Mouse (Mus musculus) retina, postnatal 1 day (tissue): ENCODE measurements around the gene Ppfia4.
"Not testable (repeated sequence)": the region's sequence is repeated elsewhere in the genome, so short reads cannot be mapped to it uniquely, and the experiment has no call there.

ENCODE experiments used
- DNase-seq: peaks from one replicate; pipeline ENCODE4 v3.0.0-alpha.2; 2012

The Ppfia4 gene

DNA sequence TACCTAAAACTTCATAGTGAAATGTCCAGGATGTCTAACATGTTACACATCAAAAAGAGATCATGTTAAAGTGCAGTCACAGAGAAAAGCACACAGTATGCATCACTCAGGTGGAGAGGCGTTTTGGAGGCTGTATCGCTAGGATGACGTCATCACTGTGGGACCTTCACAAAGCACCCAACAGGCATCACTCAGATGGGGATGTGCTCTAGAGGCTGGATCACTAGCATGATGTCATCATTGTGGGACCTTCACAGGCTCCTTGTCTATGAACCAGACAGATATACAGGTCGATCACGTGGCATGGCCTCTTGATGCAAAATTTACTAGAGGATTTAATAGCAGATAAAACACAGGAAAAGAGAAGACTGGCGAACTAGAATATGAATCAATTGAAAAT is 68.4 kb downstream of the Ppfia4 start:
- no peak for DNase-seq

GRCm38 (mm10) chr1:134249681-134250080 is 83.0 kb downstream of the Ppfia4 start:
- not testable (repeated sequence) for DNase-seq
